Mouse (Mus musculus): ENCODE measurements around the gene Aprt. TPM values are rescaled to one million over a fixed set of nuclear protein-coding genes. Genes with fewer than 3 reads are reported as not detected.
"Not testable (repeated sequence)": the region's sequence is repeated elsewhere in the genome, so short reads cannot be mapped to it uniquely, and the experiment has no call there.

The Aprt gene
- polyA plus RNA-seq, 1 experiment from 2014 or later, result 279 TPM

DNA sequence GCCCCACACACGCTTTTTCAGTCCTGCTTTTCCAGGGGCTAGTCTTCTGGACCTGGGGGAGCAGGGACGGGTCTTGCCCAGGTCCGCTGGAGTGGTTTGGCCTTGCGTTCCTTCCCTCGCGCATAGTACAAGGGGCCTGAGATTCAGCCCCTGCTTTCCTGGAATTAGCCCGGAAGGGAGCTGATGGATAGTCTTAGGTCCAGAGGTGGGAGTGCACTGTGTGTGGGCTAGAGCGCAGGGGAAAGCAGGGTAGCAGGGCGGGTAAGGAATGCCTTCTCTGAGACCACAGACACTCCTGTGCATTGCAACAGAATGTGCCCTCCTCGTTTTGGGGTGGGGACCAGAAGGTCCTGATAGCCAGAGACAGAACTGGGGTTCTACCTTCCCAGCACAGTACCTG lies 407 bp upstream of the Aprt start:
- Histone ChIP-seq H3K4me3 (ENCODE audit: low read length) (peak overlapping the region; percentile 71), H3K9ac (ENCODE audit: low read length) (peak overlapping the region; percentile 52), H3K36me3 (ENCODE audit: control insufficient read depth, insufficient read depth, low read length) (peaks cover 5% of the 10 kb centered on the region), H3K9me3 (ENCODE audit: control insufficient read depth, low read length) (no peaks in the 10 kb centered on the region), H3K27ac (ENCODE audit: low read length) (peak overlapping the region; percentile 33; the same call in 1 of the 2 replicates), H3K4me1 (replicated peaks; ENCODE audit: control insufficient read depth, insufficient read depth, low read length) (peaks cover 24% of the 10 kb centered on the region), H3K27me3 (ENCODE audit: control insufficient read depth, insufficient read depth, low read depth, low read length) (no peaks in the 10 kb centered on the region), H3K4me2 (ENCODE audit: low read depth, low read length) (peak overlapping the region; percentile 67)
- 25% methylated on average over 10 of the region's 10 CpGs for WGBS
- peak; percentile 18; the same call in 1 of the 2 replicates for ATAC-seq (ENCODE audit: low read depth)

DNA sequence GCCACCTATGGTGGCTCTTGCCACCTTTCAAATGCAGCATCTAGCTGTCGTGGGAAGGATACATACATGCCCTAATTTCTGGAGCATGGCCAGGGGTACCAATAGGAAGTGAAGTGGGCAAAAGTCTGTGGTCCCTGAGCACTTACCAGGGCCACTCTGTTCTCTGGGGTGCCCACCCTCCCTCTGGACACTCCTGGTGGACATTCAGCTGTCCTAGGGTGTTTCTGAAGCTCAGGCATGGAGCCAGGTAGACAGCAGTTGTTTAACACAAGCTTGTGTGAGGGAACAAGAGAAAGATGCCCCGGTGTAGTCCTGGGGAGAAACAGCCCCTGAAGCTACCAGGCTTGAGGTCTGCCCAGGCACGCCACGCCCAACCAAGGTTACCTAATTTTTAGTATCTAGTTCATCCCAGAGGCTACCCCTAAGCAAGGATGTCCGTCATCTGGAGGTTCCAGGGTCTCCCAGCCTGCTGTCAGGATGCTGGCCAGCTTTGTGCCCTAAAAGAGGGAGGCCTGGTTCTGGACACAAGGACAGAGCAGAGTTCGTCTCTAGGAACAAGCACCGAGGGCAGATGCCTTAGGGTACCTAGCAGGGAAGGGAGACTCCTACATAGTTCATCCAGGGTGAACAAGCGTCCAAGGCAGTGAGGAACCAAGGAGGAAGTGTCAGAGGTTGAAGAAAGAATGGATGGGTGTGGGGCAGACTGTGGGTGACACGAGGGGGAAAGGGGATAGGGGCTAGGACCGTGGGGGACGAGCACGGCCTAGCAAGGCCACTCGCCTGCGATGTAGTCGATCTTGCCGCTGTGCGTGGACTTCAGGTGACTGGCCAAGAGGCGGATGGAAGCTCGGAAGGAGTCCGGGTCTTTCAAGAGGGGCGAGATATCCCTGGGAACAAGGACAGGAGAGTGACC lies 718 bp downstream of the Aprt start:
- H3K27me3 ChIP-seq (ENCODE audit: control insufficient read depth, insufficient read depth, low read depth, low read length), result no peaks in the 10 kb centered on the region
- H3K4me1 ChIP-seq (replicated peaks; ENCODE audit: control insufficient read depth, insufficient read depth, low read length), result peaks cover 24% of the 10 kb centered on the region
- H3K9me3 ChIP-seq (ENCODE audit: control insufficient read depth, low read length), result no peaks in the 10 kb centered on the region
- H3K27ac ChIP-seq (ENCODE audit: low read length), result peak overlapping the region; percentile 68
- 12% methylated on average over 21 of the region's 21 CpGs for WGBS
- H3K9ac ChIP-seq (ENCODE audit: low read length), result peak overlapping the region; percentile 85
- H3K36me3 ChIP-seq (ENCODE audit: control insufficient read depth, insufficient read depth, low read length), result peaks cover 16% of the 10 kb centered on the region
- H3K4me3 ChIP-seq (ENCODE audit: low read length), result peak overlapping the region; percentile 71
- peak overlapping the region; percentile 67 for H3K4me2 ChIP-seq (ENCODE audit: low read depth, low read length)
- peak; percentile 16 for ATAC-seq (ENCODE audit: low read depth)

DNA sequence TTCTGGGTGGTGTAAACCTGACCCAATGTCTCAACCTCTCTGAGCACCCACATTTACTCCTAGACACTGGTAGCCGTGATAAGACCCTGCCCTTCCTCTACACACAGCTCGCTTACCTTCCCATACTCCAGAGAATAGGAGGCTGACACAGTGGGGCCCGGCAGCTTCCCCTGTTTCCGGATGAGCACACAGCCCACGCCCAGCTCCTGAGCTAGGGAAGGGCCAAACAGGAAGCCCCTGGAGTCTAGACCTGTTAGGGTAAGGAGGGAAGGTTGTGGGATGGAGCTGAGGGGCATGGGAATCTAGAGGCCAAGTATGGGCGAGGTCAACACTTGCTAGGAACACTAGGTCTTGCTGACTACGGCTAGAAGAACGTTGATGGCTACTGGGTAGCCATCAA lies 1.4 kb downstream of the Aprt start:
- no peaks in the 10 kb centered on the region for H3K9me3 ChIP-seq (ENCODE audit: control insufficient read depth, low read length)
- peaks cover 16% of the 10 kb centered on the region for H3K36me3 ChIP-seq (ENCODE audit: control insufficient read depth, insufficient read depth, low read length)
- H3K4me3 ChIP-seq (ENCODE audit: low read length), result peak overlapping the region; percentile 71
- H3K4me2 ChIP-seq (ENCODE audit: low read depth, low read length), result peak overlapping the region; percentile 67
- peaks cover 24% of the 10 kb centered on the region for H3K4me1 ChIP-seq (replicated peaks; ENCODE audit: control insufficient read depth, insufficient read depth, low read length)
- WGBS, result 50% methylated on average over 8 of the region's 8 CpGs
- ATAC-seq (ENCODE audit: low read depth), result no peak
- no peaks in the 10 kb centered on the region for H3K27me3 ChIP-seq (ENCODE audit: control insufficient read depth, insufficient read depth, low read depth, low read length)
- H3K9ac ChIP-seq (ENCODE audit: low read length), result no peak overlapping the region
- H3K27ac ChIP-seq (ENCODE audit: low read length), result peak overlapping the region; percentile 3; the same call in 1 of the 2 replicates

DNA sequence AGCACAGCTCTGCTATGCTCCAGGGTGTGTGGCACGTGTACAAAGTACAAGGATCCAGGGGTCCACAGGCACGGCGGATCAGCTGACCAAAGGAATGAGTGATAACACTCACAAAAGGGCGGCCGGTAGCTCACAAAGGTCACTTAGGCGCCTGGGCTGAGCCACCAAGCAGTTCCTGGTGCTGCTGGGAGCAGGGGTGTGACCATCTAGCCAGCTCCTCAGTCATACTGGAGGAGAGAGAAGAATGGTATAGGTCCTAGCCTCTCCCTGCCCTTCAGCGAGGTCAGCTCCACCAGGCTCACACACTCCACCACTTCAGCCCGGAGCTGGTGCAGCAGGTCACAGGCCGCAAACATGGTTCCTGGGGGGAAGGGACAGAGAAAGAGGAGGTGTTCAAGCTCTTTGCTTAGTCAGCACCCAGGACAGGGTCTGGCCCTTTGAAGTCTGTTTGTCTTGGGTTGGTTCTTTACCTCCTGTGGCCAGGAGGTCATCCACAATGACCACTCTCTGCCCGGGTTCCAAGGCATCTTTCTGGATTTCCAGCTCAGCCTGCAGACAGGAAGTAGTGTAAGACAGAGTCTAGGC lies 1.9 kb downstream of the Aprt start:
- H3K9me3 ChIP-seq (ENCODE audit: control insufficient read depth, low read length), result no peaks in the 10 kb centered on the region
- ATAC-seq (ENCODE audit: low read depth), result no peak
- H3K4me3 ChIP-seq (ENCODE audit: low read length), result no peak overlapping the region
- peaks cover 24% of the 10 kb centered on the region for H3K4me1 ChIP-seq (replicated peaks; ENCODE audit: control insufficient read depth, insufficient read depth, low read length)
- H3K36me3 ChIP-seq (ENCODE audit: control insufficient read depth, insufficient read depth, low read length), result peaks cover 16% of the 10 kb centered on the region
- H3K9ac ChIP-seq (ENCODE audit: low read length), result no peak overlapping the region
- WGBS, result 29% methylated on average over 10 of the region's 10 CpGs
- H3K27me3 ChIP-seq (ENCODE audit: control insufficient read depth, insufficient read depth, low read depth, low read length), result no peaks in the 10 kb centered on the region
- peak overlapping the region; percentile 67 for H3K4me2 ChIP-seq (ENCODE audit: low read depth, low read length)
- peak overlapping the region; percentile 3; the same call in 1 of the 2 replicates for H3K27ac ChIP-seq (ENCODE audit: low read length)

DNA sequence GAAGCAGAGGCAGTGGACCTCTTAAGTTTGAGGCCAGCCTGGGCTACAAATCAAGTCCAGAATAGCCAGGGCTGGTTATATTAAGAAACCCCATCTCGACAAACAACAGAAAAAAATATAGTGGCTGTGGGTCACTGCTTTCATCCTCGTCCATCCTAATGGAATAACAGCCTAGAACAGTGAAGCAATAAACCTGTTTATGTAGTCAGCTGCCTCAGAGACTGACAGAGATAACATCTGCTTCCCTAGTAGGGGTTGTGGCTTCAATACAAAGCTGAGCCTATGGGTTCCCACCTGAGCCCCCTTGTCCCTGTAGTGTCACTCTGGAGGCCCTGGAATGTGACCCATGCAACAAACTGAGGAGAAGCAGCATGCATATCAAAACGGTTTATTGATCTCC lies 2.4 kb downstream of the Aprt start:
- peaks cover 16% of the 10 kb centered on the region for H3K36me3 ChIP-seq (ENCODE audit: control insufficient read depth, insufficient read depth, low read length)
- H3K4me3 ChIP-seq (ENCODE audit: low read length), result no peak overlapping the region
- WGBS, result 39% methylated on average over 3 of the region's 3 CpGs
- H3K4me2 ChIP-seq (ENCODE audit: low read depth, low read length), result no peak overlapping the region
- no peak overlapping the region for H3K9ac ChIP-seq (ENCODE audit: low read length)
- no peak overlapping the region for H3K27ac ChIP-seq (ENCODE audit: low read length)
- ATAC-seq (ENCODE audit: low read depth), result no peak
- H3K4me1 ChIP-seq (replicated peaks; ENCODE audit: control insufficient read depth, insufficient read depth, low read length), result peaks cover 26% of the 10 kb centered on the region
- H3K27me3 ChIP-seq (ENCODE audit: control insufficient read depth, insufficient read depth, low read depth, low read length), result no peaks in the 10 kb centered on the region
- H3K9me3 ChIP-seq (ENCODE audit: control insufficient read depth, low read length), result no peaks in the 10 kb centered on the region

DNA sequence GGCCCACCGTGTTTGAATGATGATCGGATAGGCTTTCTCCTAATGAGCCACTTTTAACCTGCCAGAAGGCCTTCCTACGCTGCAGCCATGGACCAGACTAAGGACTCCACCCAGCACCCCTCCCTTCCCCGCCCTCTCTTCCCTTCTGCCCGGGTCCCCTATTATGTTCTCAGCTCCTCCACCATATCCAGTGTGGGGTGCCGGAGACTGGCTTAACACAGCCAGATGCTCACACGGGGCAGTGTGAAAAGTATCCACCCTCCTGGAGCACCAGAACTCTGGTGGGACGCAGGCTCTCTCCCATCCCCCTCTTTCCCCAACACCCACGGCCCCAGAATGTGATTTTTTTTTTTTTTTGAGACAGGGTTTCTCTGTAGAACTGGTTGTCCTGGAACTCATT lies 3.1 kb downstream of the Aprt start:
- Histone ChIP-seq H3K27ac (ENCODE audit: low read length) (no peak overlapping the region), H3K27me3 (ENCODE audit: control insufficient read depth, insufficient read depth, low read depth, low read length) (no peaks in the 10 kb centered on the region), H3K4me2 (ENCODE audit: low read depth, low read length) (no peak overlapping the region), H3K9ac (ENCODE audit: low read length) (no peak overlapping the region), H3K4me1 (replicated peaks; ENCODE audit: control insufficient read depth, insufficient read depth, low read length) (peaks cover 32% of the 10 kb centered on the region), H3K36me3 (ENCODE audit: control insufficient read depth, insufficient read depth, low read length) (peaks cover 16% of the 10 kb centered on the region), H3K9me3 (ENCODE audit: control insufficient read depth, low read length) (no peaks in the 10 kb centered on the region), H3K4me3 (ENCODE audit: low read length) (no peak overlapping the region)
- ATAC-seq (ENCODE audit: low read depth), result no peak
- 60% methylated on average over 9 of the region's 9 CpGs for WGBS

DNA sequence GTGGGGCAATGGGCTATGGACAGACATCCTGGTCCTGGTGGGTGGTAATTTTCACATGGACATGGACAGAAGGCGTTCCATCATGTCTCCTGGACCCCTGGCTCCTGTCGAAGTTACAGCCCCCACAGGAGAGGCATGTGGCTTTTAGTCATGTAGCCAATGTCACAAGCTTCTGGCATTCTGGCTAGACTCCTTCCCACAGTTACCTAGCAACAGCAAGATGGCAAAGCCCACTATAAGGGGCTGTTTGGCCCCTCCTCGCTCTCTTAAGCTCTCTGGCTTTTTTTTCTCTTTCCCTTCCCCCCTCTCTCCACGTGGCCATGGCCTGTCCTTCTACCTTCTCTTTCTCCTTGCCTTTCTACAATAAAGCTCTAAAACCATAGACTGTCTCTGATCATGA lies 3.5 kb downstream of the Aprt start:
- H3K9ac ChIP-seq (ENCODE audit: low read length); ATAC-seq (ENCODE audit: low read depth); H3K27me3 ChIP-seq (ENCODE audit: control insufficient read depth, insufficient read depth, low read depth, low read length); H3K9me3 ChIP-seq (ENCODE audit: control insufficient read depth, low read length); H3K27ac ChIP-seq (ENCODE audit: low read length); H3K4me2 ChIP-seq (ENCODE audit: low read depth, low read length); H3K4me3 ChIP-seq (ENCODE audit: low read length): not testable (repeated sequence)
- Histone ChIP-seq H3K4me1 (replicated peaks; ENCODE audit: control insufficient read depth, insufficient read depth, low read length) (peaks cover 32% of the 10 kb centered on the region), H3K36me3 (ENCODE audit: control insufficient read depth, insufficient read depth, low read length) (peaks cover 16% of the 10 kb centered on the region)
- 36% methylated on average over 4 of the region's 4 CpGs for WGBS

DNA sequence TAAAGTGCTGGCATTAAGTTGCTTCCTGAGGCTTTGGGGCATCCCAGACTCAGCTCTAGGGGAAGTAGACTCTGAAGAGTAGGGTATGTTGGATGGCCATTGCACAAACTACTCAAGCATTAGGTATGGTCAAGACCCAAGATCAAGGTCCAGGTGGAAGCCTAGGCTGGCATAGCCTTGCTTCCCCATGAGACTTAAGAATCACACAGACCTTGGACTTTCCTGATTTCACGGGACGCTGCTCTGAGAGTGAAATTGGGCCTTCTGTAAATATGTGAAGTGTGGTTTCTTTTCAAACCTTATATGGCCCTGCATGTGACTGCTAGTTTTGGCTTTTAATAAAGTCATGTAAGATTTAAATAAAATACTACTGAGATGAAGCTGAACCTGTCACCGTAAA lies 4.0 kb downstream of the Aprt start:
- Histone ChIP-seq H3K27me3 (ENCODE audit: control insufficient read depth, insufficient read depth, low read depth, low read length) (no peaks in the 10 kb centered on the region), H3K4me2 (ENCODE audit: low read depth, low read length) (no peak overlapping the region), H3K27ac (ENCODE audit: low read length) (no peak overlapping the region), H3K4me1 (replicated peaks; ENCODE audit: control insufficient read depth, insufficient read depth, low read length) (peaks cover 32% of the 10 kb centered on the region), H3K9ac (ENCODE audit: low read length) (no peak overlapping the region), H3K9me3 (ENCODE audit: control insufficient read depth, low read length) (no peaks in the 10 kb centered on the region), H3K36me3 (ENCODE audit: control insufficient read depth, insufficient read depth, low read length) (peaks cover 16% of the 10 kb centered on the region), H3K4me3 (ENCODE audit: low read length) (no peak overlapping the region)
- 92% methylated on average over 3 of the region's 3 CpGs for WGBS
- no peak for ATAC-seq (ENCODE audit: low read depth)

DNA sequence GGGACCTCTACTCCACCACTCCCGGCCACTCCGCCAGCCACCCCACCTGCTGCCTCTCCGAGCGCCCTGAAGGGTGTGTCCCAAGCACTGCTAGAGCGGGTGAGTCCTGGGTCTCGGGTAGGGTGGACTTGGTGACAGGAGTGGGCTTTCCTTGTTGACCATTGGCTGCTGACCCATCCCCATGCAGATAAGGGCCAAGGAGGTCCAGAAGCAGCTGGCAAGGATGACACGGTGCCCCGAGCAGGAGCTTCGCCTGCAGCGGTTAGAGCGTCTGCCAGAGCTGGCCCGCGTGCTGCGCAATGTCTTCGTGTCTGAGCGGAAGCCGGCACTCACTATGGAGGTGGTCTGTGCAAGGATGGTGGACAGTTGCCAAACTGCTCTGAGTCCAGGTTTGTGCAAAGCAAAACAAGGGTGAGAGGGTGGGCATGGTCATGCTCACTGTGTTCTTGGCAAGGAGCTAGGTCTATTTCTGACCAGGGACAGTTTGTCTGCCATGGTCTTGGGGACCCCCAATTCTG lies 4.9 kb downstream of the Aprt start:
- WGBS, result 86% methylated on average over 17 of the region's 17 CpGs
- no peak for ATAC-seq (ENCODE audit: low read depth)
- peaks cover 16% of the 10 kb centered on the region for H3K36me3 ChIP-seq (ENCODE audit: control insufficient read depth, insufficient read depth, low read length)

More for the DNA sequence above, 4.9 kb downstream of the Aprt start:
- no peaks in the 10 kb centered on the region for H3K9me3 ChIP-seq (ENCODE audit: control insufficient read depth, low read length)
- no peak overlapping the region for H3K9ac ChIP-seq (ENCODE audit: low read length)
- no peak overlapping the region for H3K4me2 ChIP-seq (ENCODE audit: low read depth, low read length)
- H3K27ac ChIP-seq (ENCODE audit: low read length), result no peak overlapping the region
- H3K4me3 ChIP-seq (ENCODE audit: low read length), result no peak overlapping the region
- H3K27me3 ChIP-seq (ENCODE audit: control insufficient read depth, insufficient read depth, low read depth, low read length), result no peaks in the 10 kb centered on the region
- H3K4me1 ChIP-seq (replicated peaks; ENCODE audit: control insufficient read depth, insufficient read depth, low read length), result peaks cover 30% of the 10 kb centered on the region

All from lung, embryonic 16.5 days (tissue).